Mouse (Mus musculus) lung, postnatal 4 days (tissue): ENCODE measurements around the gene Cerkl.

ENCODE experiments used
- DNase-seq, 2 experiments: peaks; one replicate each; pipeline ENCODE4 v3.0.0; 2021

The Cerkl gene

GRCm38 (mm10) chr2:79456575-79457349, at the start of gene Cerkl, which contains the start of gene Neurod1:
TSS of gene Cerkl (minus strand) at chr2:79456785.
TSS of gene Neurod1 (minus strand) at chr2:79456751.
- DNase-seq = no peak

DNA sequence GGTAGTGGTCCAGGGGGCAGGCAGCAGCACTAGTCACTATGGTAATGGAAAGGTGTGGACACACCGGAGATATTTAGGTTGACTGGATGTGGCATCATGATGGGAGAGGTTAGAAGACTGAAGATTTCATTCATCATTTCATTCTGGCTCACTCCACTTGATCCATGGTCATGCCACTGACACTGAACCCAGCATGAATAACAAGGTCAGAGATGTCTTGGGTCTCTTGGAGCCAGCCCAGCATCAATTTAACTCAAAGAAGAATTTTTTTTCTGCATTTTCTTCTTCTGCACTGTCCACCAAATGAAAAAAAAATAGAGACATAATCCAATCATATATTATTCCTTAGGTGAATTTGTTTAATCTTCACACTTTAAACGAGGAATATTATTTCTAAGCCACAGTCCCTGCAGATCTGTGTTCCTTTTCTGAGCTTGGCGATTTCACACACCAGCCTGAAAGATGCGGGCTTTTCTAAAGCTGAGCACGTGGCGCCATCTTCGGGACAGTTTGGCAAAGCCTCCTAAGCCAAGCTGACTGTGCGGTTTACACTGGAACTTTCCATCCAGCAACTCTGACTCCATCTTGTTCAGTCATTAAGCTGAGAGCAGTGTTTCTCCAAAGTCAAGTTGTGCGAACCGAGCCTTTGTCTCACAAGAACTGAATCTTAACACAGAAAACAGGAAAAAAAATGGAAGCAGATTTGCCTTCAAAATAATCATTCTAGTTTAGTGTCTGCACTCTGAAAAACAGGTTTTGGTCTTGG, 42.6 kb upstream of the Cerkl start:
- DNase-seq = peak; percentile 52 to 65

DNA sequence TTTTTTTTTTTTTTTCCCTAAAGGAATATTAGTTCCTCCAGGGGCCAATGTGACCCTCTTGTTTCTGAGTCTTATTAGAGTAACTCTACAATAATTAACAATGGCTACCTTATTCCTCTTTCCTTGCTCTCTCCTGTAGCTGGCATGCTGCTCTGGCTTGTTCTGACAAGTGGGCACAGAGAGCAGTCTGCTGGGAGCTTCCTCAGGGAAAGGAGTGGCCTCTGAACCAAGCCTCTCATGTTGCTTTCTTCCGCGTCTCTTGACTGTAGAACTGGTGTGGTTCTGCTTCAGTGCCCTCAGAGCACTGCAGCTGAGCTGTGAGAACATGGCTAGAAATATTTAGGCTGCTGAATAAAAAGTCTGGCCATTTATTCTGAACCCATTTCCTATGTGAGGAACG, 28.5 kb upstream of the Cerkl start:
- no peak for DNase-seq

- DNase-seq = no peak
These were observed 25.9 kb upstream of the Cerkl start for GRCm38 (mm10) chr2:79482511-79482910.

DNA sequence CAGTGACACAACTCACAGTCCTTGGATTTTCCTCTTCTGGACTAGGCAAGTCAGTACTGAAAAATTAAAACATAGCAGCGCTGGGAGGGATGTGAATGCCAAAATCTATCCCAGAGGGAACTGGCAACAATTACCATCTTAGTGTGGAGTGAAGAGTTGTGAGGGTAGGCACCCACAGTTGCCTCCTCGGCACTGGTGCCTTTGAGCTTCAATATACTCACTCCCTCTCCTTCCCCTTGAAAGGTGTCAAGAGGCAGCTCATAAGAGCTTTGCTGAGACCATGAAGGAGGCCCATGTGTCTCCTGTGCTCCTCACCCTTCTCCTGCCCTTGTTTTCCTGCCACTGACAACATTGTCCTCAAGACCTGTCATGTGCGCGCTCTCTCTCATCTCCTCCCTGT, 5.8 kb upstream of the Cerkl start:
- no peak for DNase-seq

DNA sequence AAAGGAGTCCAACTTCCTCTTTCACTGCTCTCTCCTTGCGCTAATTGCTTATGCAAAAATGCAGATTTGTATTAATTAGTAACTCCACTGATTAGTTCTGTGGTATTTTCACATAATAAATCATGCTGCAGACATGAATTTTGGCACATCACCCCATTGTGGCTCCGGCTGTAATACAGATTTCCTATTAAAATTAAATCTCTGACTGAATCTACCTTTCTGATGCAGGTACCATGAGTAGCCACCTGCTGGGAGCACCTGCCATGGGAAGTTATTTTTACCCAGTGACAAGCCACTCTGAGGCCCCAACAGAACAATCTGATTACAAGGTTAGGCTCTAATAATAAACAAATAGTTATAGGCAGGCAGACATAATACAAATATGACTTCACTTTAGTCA, 5.3 kb upstream of the Cerkl start:
- no peak for DNase-seq

- DNase-seq = no peak
These were observed 4.0 kb upstream of the Cerkl start for GRCm38 (mm10) chr2:79460586-79460985.

- no peak for DNase-seq
These were observed 3.5 kb upstream of the Cerkl start for GRCm38 (mm10) chr2:79460107-79460506.

GRCm38 (mm10) chr2:79459061-79460045, 2.8 kb upstream of the Cerkl start:
- DNase-seq = peak in 1 of 2 experiments; percentile 14

DNA sequence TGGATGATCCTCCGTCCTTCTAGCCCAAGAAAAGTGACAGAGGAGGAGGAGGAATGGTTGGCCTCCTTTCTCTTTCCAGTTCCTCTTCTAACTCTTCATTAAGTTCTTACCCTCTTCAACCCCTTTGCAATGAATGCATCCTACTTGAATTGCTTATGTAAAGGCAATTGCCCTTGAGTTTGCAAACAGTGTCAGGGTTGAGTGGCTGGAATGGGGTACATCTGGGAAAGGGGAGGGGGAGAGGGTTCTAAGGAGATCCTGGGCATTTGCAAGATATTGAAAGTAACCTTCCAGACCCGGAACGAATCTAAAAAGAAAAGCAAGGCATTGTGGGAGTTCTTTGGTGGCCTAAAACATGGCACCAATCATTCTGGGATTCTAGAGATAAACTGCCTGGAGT, 1.3 kb upstream of the Cerkl start:
- DNase-seq = no peak

- DNase-seq = no peak
These were observed 849 bp upstream of the Cerkl start for GRCm38 (mm10) chr2:79457434-79457833.

DNA sequence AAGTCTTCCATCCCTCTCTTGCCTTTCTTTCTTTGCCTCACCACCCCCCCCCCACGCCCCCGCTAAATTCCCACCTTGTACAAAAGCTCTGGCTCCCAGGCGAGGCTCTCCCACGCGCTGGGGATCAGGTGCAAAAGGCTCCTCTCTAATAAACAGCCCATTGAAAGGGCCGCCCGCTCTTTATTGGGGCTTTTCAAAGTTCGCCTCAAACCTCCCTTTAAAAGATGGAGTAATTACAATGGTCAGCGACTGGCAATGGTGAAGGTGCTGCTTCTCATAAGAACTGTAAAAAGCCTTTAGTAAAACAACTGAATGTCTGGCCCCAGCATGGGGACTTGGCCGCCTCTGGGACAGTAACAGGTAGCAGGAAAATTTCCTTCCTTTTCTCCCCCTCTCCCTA, 939 bp downstream of the Cerkl start:
- no peak for DNase-seq

DNA sequence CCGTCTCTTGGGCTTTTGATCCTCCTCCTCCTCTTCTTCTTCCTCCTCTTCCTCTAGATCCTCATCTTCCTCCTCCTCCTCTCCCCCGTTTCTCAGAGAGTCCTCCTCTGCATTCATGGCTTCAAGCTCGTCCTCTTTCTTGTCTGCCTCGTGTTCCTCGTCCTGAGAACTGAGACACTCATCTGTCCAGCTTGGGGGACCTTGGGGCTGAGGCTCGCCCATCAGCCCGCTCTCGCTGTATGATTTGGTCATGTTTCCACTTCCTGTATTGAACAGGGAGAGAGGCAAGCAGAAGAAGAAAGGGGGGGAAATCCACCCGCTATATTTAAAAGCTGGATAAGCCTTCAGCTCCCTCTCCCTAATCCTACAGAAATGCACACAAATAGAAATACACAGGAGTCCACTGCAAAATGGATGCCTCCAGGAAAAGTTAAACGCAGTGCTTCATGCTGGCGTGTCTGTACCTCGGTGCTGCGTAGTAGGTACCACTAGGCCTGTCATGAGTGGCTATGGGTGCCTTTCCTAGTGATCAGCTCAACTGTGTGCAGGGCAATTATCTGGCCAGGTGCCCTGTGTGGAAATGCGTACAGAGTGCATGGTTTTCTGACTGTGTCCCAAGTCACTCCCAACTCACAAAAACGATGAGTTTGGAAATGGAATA, 1.7 kb downstream of the Cerkl start:
- DNase-seq = no peak

- DNase-seq = peak; percentile 74 to 80
These were observed 2.4 kb downstream of the Cerkl start for GRCm38 (mm10) chr2:79453901-79454781.

DNA sequence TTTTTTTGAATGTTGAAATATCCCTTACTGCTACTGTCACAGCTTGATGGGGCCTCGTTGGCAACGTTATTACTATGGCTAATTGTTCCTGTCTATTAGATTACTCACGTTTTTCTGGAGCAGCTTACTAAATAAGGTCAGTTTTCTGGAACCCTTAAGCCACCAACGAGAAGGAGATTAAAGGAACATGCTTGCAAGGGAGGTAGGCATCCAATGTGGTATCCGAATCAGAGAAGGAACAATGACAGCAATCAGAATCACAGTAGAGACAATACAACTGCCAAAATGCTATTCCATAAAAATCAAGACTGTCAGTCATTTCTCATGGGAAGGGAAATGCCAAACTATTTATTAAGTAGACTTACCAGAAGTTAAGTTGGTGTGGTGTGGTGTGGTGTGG, 5.1 kb downstream of the Cerkl start:
- DNase-seq = no peak

GRCm38 (mm10) chr2:79450684-79451394, 5.7 kb downstream of the Cerkl start:
- no peak for DNase-seq

DNA sequence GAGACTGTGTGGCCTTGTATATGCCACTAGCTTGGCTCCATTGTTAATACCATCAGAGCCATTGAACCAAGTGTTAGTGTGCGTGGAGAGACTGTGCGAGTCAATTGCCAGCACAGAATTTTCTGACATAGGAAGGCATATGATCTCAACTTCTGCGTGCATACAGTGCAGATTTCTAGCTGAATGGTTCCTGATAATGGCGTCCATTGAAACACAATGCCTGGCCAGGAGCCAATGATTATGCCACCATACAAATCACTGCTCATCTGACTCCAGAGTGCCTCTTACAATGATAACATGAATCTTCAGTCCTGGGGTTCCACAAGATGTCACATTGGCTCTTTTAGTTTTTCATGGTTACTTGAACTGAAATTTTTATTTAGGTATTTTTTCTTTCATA, 7.2 kb downstream of the Cerkl start:
- DNase-seq = no peak

- no peak for DNase-seq
These were observed 9.4 kb downstream of the Cerkl start for GRCm38 (mm10) chr2:79447198-79447597.

GRCm38 (mm10) chr2:79443861-79444620, 12.5 kb downstream of the Cerkl start:
- no peak for DNase-seq

DNA sequence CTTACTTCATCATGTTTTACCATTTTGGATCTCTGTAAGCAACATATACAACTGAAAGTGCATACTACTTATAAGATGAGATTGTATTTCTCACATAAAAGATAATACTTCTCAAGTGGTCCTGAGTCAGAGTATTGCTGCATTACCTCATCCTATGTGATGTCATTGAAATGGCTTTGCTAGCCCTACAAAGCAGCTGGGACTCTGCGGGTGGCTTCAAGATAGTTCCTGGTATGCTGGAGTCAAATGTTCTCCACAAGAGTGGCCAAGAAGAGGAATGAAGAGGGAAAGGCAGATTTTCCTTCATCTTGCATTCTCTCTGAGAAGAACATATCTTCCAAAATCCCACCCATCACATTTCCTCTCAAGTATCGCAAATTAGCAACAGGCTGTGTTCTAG, 13.2 kb downstream of the Cerkl start:
- DNase-seq = no peak
